Mouse (Mus musculus): ENCODE data around the gene Ankrd2.
"Not testable (repeated sequence)": the region's sequence is repeated elsewhere in the genome, so short reads cannot be mapped to it uniquely, and the experiment has no call there.

Gene Ankrd2

DNA sequence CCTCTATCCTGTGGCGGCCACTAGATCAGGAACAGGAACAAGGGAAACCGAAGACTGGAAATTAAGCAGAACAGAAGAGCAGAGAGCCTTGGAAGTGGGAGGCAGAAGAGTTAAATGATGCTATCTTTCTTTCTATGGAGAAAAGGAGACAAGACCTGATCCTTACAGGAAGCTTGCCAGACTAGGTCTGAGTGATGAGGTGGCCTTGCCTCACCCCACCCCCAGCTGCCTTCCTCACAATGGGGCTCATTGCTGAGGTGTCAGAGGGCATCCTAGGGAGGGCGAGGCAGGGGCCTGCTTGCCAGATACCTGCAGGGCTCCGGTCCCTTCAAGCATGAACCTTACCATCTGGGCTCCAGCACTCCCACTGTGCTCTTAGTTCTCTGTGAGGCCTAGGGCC, 16.1 kb downstream of the Ankrd2 start, which contains the start of gene 4933411K16Rik:
4933411K16Rik (plus strand) TSS at position 301 of the 400 bp plus-strand sequence.
- DNase-seq (ENCODE audit: inconsistent age in 2 of 2, low spot score in 1 of 2) = no peak

DNA sequence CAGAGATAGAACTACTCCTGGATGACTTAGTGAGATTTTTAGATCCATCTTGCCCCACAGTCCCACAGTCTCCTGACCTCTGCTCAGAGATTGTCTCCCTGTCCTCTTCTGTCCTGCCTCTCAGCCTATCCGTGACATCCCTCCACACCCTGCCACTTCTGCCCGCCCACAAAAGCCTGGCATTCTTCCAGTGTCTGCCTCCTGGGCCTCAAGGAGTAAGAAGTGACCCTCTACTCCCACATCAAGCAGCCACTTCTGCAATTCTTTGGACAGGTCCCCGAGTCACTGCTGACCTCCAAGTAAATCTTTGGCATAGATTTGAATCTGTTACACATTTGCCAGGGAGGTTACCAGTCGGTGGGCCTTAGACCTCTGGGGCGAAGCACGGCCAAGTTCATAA, 18.5 kb downstream of the Ankrd2 start:
- DNase-seq (ENCODE audit: inconsistent age in 2 of 2, low spot score in 1 of 2) = peak in 1 of 2 experiments; percentile 25

DNA sequence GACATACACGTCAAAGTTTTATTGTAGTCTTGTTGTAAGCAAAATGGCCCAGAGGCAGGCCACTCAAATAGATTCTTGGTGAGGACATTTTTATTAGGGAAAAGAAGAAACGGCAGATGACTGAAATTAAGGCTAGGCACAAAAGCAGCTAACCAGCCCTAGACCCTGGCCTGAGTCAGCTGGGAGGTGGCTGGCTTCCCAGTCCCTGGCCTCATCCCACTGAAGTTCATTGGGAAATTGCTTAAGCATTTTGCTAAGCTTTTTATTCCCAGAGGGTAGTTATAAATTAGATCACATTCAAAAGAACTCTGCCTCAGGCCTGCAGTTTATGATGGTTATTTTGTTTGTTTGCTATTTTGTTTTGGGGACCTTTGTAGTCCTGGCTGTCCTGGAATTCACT, 20.1 kb downstream of the Ankrd2 start:
- DNase-seq (ENCODE audit: inconsistent age in 2 of 2, low spot score in 1 of 2) = peak in 1 of 2 experiments; percentile 52

DNA sequence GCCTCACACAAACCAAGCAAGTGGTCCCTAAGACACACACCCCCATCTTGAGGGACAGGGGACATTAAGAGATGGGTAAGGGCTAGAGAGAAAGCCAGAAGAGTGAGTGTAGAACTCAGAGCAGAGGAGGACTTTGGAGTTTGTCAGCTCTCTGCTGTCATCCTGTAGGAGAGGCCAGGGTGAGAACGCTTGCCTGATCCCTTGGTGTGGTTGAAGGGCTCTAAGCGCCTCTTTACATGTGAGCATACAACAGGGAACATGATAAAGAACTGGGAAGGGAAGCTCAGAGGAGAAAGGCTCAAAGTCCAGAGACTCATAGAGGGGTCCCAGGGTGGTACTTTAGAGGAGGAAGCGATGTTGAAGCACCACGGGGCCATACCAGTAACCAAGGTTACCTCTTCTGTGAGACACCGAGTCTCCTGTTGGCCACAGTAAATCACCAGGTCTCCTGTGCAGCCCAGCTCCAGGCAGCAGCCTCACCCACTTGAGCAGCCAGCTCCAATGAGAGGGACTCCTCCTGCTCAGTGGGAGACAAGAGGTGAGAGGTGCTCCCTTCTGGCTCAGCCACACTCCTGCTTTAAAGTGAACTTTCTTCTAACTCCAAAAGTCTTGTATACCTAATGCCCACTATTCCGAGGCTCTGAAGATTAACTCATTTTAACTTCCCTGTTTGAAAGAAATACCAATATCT, 21.1 kb downstream of the Ankrd2 start:
- DNase-seq (ENCODE audit: inconsistent age in 2 of 2, low spot score in 1 of 2) = no peak

DNA sequence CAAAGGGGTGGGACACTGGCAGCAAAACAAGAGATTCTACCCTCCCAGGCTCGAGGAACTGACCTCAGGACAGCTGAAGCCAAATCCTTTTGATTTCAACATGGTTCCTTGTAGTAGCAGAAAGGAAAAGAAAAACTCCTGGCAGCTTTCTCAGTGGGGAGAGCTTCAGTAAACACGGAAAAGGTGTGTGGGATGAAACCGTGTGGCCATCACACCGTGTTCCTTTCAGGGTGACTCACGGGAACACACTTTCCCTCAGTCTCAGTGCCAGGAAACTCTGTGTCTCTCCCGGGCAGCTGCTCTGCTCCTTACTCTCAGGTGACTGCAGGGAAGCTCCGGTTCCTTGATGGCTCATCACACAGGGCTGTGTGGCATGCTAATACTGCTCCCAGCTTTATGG, 22.6 kb downstream of the Ankrd2 start:
- peak; percentile 21 to 71 for DNase-seq (ENCODE audit: inconsistent age in 2 of 2, low spot score in 1 of 2)

DNA sequence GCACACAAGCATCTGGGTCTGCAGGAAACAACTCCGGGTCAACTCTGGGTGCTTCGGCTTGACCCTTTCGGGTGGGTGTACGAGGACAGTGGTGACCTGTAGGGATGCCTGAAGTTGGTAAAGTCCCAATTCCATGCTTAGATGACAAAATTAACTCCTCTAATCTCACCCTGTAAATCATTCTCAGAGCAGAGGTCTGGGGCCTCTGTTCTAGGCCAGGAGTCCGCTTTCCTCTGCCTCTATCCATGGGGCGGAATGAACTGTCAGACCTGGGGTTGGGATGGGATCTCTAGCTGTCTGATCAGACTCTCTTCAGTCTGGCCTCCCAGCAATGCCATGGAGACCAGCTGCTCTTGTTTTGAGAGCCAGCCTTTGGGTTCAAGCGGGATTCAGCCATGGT, 25.6 kb downstream of the Ankrd2 start:
- no peak for DNase-seq (ENCODE audit: inconsistent age in 2 of 2, low spot score in 1 of 2)

DNA sequence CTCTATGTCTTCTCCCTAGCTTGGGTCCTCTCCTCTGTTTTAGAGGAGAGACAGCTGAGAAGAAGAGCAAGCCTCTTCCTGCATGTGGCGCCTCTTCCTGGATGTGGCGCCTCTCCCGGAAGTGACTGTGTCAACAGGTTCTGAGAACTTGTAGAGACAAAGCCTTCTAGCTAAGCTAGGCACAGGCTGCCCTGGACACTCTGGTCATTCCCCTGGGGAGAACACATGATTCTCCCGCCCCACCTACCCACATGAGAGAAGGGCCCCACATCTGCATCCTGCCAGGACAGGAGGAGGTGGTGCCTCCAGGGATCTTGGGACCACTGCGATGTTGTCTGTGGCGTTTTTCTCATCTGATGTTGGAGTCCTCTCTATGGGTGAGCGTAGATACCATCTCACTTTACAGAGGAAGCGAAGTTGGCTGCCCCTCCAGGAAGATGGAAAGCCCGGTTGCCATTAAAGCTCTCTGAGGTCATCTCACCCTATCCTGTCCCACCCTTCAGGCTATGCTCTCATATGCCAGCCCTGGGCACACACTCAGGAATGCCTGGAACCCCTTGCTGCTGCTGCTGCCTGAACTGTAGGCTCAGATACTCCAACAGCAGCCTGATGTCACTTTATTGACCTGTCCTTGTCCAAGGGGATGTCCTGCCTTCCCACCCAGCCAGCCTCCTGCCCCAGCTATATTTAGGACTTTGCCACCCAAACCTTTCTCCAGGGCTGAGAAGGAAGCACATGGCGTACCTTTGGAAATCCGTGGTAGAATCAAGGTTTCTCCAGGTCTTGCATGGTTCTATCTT, 32.8 kb downstream of the Ankrd2 start:
- DNase-seq (ENCODE audit: inconsistent age in 2 of 2, low spot score in 1 of 2) = no peak

DNA sequence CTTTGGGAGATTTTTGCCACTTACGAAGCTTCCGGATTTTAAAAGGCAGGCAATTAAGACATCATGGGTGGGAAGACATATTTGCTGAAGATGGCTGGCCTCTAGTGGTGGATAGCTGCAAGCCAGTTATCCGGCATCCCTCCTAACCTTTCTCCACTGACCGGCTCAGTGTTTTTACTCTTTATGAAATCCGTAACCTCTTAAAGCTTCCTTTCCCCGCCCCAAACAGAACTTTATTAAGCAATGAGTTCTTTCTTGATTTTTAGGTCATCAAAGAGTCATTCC, 33.4 kb downstream of the Ankrd2 start:
- peak in 1 of 2 experiments; percentile 82 for DNase-seq (ENCODE audit: inconsistent age in 2 of 2, low spot score in 1 of 2)

DNA sequence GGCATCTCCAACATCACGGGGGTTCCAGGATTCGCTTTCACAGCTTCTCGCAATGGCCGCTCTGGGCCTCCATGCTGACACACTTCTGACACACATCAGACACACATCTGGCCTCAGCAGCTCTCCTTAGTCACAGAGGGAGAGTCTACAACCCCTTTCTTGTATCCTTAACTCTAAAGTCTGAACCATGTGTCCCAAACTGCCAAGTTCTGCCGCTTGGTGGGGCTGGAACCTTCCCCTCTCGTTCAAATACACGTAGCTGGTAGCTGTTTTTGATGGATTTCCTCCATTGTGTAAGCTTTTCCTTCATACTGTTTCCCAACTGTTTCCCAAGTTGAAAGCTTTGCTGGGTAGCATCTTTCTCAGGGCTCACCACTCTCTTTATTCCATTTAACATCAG, 35.4 kb downstream of the Ankrd2 start:
- DNase-seq (ENCODE audit: inconsistent age in 2 of 2, low spot score in 1 of 2) = peak in 1 of 2 experiments; percentile 54

DNA sequence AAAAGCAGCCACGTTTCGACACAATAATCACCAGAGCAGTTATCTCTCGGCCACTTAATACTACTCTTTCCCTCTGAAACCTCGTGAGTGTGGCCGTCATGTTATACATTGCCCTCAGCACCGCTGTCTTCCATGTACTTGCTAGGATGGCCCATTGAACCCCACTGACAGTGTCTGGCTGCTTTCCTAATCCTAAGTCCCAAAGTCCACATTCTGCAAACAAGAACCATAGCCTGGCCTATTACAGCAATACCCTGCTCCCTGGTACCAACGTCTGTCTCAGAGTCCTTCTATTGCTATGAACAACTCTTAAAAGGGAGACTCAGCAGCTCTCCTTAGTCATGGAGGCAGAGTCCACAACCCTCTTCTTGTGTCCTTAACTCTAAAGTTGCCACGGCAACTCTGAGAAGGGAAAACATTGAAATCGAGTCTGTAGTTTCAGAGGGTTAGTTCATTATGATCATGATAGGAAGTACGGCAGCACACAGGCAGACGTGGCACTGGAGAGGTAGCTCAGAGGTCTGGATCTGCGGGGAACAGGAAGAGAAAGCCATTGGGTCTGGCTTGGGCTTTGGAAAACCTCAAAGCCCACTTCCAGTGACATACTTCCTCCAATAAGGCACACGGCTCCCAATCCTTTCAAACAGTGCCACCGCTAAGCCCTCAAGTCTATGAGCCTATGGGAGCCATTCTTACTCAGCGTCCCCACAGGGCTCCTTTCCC, 36.2 kb downstream of the Ankrd2 start:
- DNase-seq (ENCODE audit: inconsistent age in 2 of 2, low spot score in 1 of 2) = peak in 1 of 2 experiments; percentile 40

DNA sequence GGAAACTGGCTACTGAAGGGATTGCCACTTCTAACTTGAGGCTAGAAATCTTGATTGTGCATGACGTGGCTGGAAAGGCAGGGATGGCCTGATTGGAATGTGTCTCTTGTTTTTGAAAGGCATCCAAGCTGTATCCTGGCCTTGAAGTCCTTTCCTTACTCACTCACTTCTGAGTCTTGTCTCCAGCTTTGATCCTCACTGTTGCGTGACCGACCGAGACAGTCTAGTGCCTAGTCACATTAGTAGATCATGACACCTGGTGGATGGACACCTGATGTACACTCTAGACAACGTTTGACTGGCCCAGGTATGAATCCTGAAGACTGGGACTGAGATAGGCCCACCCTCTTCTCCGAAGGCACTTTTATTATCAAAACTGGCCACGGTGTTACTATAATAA, 37.0 kb downstream of the Ankrd2 start:
- peak; percentile 70 to 86 for DNase-seq (ENCODE audit: inconsistent age in 2 of 2, low spot score in 1 of 2)

DNA sequence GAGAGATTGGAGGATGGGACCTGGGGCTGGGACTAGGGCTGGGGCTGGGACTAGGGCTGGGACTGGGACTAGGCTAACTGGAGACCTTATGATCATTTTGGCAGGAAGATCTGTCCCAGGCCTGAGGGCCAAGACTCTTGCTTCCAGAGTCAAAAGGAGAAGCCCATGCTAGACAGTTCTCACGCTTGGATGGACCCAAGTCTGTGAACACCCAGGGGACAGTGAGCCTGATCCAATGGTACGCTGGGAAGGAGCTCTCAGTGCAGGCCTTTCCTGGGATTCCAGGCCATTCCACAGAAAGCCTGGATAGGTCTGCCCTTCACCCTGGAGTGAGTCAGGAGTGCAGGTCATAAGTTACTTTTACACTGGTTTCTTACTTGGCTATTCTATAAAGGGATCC, 39.3 kb downstream of the Ankrd2 start:
- DNase-seq (ENCODE audit: inconsistent age in 2 of 2, low spot score in 1 of 2) = peak in 1 of 2 experiments; percentile 66

DNA sequence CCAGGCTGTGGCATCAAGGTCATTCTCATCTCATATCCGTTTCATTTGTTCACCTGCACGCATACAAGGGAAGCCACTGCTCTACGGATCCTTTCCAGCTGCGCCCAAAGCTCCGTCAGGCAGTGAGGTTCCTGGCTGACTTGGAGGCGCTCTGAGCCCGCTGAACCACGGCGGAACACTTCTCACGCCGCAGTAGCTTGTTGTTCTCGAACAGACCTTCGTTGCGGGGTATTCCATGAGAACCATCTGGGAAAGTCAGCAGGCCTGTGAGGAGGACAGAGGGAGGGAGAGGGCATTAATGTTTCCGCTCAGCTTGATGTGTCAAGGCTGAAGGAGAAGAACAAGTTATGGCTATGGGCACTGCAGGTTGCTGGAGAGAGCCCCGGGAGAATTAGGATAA, 40.2 kb downstream of the Ankrd2 start:
- peak in 1 of 2 experiments; percentile 23 for DNase-seq (ENCODE audit: inconsistent age in 2 of 2, low spot score in 1 of 2)

DNA sequence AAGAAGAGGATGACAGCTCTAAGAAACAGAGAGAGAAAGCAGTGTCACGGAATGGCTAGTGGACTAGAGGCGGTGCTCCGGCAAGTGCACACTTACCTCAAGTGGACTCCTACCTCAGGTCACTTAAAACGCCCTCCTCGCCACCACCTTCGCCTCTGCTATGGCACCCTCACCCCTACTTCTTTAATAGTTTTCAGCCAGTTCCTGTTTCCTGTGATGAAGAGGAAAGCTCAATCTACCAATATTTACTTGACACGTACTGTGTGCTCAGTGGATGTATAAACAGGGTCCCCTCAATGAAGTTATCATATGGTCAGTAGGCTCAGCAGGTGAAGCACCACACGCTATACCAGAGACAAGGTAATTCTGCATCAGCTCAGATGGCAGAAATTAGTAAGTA, 42.8 kb downstream of the Ankrd2 start:
- DNase-seq (ENCODE audit: inconsistent age in 2 of 2, low spot score in 1 of 2) = no peak

DNA sequence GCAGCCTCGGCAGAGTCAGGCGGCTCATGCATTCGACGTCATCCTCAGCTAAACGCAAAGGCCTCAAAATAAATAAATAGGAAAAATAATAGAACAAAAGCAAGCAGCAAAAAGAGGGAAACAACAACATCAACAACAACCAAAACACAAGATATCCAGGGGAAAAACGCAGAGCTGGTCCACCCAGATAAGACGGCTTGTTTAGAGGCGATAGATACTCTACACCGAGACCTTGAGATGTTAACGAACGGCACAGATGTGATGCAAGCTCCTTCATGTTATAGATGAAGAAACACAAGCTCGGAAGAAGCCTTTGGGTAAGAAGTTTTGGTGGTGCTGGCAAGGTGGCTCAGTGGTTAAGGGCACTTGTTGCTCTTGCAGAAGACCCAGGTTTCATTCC, 43.2 kb downstream of the Ankrd2 start:
- no peak for DNase-seq (ENCODE audit: inconsistent age in 2 of 2, low spot score in 1 of 2)

DNA sequence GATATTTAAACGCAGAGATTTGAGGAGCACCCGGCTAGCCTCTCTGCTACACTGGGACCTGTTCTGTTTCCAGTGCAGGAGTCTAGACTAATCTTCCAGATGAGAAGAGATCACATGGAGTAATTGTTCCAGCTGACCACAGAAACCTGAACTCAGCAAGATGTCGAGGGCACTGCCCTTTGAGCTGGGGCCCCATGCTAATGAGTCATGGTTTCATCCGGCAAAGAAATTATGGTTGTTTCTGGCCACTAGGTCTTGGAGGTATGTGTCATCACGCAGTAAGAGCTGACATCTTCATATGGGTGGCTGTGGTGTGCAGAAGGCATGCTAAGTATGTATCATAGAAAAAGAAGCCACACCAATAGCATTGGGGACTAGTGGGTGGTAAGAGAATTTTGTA, 44.1 kb downstream of the Ankrd2 start:
- peak; percentile 72 to 75 for DNase-seq (ENCODE audit: inconsistent age in 2 of 2, low spot score in 1 of 2)

DNA sequence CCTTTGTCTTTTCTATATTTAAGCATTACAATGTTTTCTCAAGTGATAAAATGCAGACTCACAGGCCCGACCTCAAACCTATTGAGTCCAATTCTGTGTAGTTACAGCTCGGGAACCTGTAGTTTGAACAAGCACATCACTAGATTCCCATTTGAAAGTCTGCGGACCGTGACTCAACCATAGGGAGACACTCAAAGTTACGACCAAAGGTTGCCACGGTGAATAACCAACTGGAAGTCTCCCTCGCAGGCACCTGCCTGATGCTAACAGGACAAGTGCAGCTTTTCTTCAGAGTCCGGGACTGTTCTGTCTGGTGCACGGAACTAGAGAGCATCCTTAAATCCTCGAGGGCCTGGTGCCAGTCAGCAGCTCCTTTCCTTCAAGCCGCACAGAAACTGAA, 44.7 kb downstream of the Ankrd2 start:
- DNase-seq (ENCODE audit: inconsistent age in 2 of 2, low spot score in 1 of 2) = peak in 1 of 2 experiments; percentile 25

DNA sequence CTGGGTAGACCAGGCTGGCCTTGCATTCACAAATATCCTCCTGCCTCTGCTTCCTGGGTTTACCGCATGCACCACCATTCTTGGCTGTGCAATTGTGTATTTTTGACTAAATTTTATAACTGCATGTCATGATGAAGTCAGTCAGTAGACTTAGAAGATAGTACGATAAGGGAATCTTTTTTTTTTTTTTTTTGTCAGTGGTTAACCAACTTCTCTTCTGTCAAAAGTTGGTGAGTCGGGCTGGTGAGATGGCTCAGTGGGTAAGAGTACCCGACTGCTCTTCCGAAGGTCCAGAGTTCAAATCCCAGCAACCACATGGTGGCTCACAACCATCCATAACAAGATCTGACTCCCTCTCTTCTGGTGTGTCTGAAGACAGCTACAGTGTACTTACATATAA, 45.8 kb downstream of the Ankrd2 start:
- not testable (repeated sequence) for DNase-seq (ENCODE audit: inconsistent age in 2 of 2, low spot score in 1 of 2)

DNA sequence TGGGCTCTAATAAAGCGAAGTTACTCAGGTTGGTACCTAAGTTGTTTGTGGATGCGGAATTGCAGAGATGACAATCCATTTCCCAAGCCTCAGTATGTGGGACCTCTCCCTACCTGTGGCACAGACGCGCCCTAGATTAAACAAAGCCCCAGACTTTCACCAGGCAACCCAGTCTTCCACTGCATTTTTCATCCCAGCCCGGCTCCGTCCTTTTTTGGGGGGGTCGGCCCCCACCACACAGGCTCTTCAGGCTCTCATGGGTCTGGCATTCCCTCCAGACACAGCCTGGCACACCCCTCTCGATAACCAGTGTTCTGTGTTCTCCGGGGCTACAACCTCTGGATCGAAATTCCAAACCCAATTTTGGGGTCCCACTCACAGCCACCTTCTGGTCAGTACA, 49.9 kb downstream of the Ankrd2 start:
- no peak for DNase-seq (ENCODE audit: inconsistent age in 2 of 2, low spot score in 1 of 2)

DNA sequence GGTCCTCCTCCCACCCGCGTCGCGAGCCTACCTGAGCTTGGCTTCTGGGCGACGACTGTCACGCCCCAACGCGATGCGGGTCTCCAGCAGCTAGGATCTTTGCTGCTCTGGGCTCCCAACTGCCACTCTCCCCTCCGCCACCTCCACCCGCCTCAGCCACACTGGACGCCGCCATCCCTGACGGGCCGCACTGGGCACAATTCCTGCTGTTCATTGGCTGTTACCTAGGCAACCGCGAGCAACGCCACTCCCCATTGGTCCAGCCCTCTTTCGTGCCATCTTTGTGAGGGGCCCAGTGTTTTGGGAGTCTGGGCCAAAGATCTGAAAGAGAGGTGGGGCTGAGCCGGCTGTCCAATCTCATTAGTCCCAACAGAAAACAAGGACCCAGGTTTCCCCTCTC, 50.4 kb downstream of the Ankrd2 start, which contains the start of gene Morn4:
Morn4 (minus strand) TSS at position 192 of the 400 bp plus-strand sequence.
- DNase-seq (ENCODE audit: inconsistent age in 2 of 2, low spot score in 1 of 2) = peak; percentile 91 to 95

DNA sequence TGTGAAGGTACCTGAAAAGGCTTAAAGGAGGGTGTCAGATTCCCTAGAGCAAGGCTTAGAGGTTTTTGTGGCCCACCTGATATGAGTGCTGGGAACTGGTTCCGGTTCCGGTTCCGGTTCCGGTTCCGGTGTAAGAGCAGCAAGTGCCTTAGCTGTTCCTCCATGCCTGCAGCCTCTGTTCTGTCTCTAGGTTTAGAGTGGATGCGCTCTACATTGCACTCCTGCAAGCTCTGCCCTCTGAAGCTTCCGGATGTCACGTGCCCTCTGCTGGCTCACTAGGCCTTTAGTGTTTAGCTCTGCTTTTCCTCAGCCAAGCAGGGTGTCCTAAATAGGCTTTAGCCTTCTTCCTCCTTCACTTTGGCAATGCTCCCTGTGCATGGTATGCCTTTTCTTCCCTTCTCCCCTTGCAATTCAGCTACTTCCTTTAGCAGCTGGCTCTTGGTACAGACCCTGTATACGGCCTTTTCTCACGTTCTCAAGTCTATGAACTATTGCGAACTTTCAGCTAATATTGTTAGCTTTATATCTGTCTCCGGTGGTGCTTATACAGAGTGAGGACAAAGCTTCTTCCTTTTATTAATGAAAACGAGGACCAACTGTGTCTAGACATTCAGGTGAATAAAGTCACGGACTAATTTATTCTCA, 53.4 kb downstream of the Ankrd2 start:
- peak; percentile 60 to 82 for DNase-seq (ENCODE audit: inconsistent age in 2 of 2, low spot score in 1 of 2)
